Mouse (Mus musculus) MN1 (cell line): ENCODE measurements around the gene Dock2.

Experiments used
- DNase-seq: peaks from one replicate; pipeline ENCODE4 v3.0.0-alpha.2; 2016; ENCODE audit warnings: low spot score

Dock2 gene

GRCm38 (mm10) chr11:34527238-34527637, 256.5 kb downstream of the Dock2 start:
- no peak for DNase-seq

- DNase-seq = no peak
These were observed 258.4 kb downstream of the Dock2 start for GRCm38 (mm10) chr11:34525096-34525891.

- DNase-seq = no peak
These were observed 259.1 kb downstream of the Dock2 start for GRCm38 (mm10) chr11:34524586-34524985.

- DNase-seq = no peak
These were observed 265.1 kb downstream of the Dock2 start for GRCm38 (mm10) chr11:34518566-34518965.

- DNase-seq = no peak
These were observed 266.7 kb downstream of the Dock2 start for GRCm38 (mm10) chr11:34516971-34517370.

GRCm38 (mm10) chr11:34515301-34515700, 268.4 kb downstream of the Dock2 start:
- no peak for DNase-seq

GRCm38 (mm10) chr11:34506390-34506789, 277.3 kb downstream of the Dock2 start:
- no peak for DNase-seq

GRCm38 (mm10) chr11:34499663-34500062, 284.0 kb downstream of the Dock2 start:
- DNase-seq = no peak

GRCm38 (mm10) chr11:34494682-34495081, 289.0 kb downstream of the Dock2 start:
- no peak for DNase-seq

GRCm38 (mm10) chr11:34492986-34493385, 290.7 kb downstream of the Dock2 start:
- no peak for DNase-seq

GRCm38 (mm10) chr11:34492223-34492622, 291.5 kb downstream of the Dock2 start:
- DNase-seq = no peak

GRCm38 (mm10) chr11:34489548-34489947, 294.1 kb downstream of the Dock2 start:
- DNase-seq = no peak

GRCm38 (mm10) chr11:34479301-34479700, 304.4 kb downstream of the Dock2 start:
- DNase-seq = no peak

- peak; percentile 33 for DNase-seq
These were observed 313.9 kb downstream of the Dock2 start for GRCm38 (mm10) chr11:34469792-34470191.

- DNase-seq = peak; percentile 35
These were observed 315.1 kb downstream of the Dock2 start for GRCm38 (mm10) chr11:34468571-34468970.

- no peak for DNase-seq
These were observed 316.6 kb downstream of the Dock2 start for GRCm38 (mm10) chr11:34467056-34467455.

- no peak for DNase-seq
These were observed 333.7 kb downstream of the Dock2 start for GRCm38 (mm10) chr11:34449944-34450343.

- no peak for DNase-seq
These were observed 335.8 kb downstream of the Dock2 start for GRCm38 (mm10) chr11:34447891-34448290.

- no peak for DNase-seq
These were observed 345.3 kb downstream of the Dock2 start for GRCm38 (mm10) chr11:34438429-34438828.

GRCm38 (mm10) chr11:34437446-34437845, 346.2 kb downstream of the Dock2 start:
- DNase-seq = no peak

GRCm38 (mm10) chr11:34431978-34432377, 351.7 kb downstream of the Dock2 start:
- DNase-seq = no peak

- no peak for DNase-seq
These were observed 352.3 kb downstream of the Dock2 start for GRCm38 (mm10) chr11:34431371-34431770.

GRCm38 (mm10) chr11:34430940-34431339, 352.8 kb downstream of the Dock2 start:
- no peak for DNase-seq

- DNase-seq = no peak
These were observed 356.5 kb downstream of the Dock2 start for GRCm38 (mm10) chr11:34427212-34427611.
